Mouse (Mus musculus): ENCODE data around the gene Hdac8. TPM values are rescaled to one million over a fixed set of nuclear protein-coding genes. Genes with fewer than 3 reads are reported as not detected.
A peak's percentile ranks its signal among the peaks of the same experiment; 100 is the strongest.

Gene Hdac8
- total RNA-seq (2012; rRNA removed) (8.8 and 10.0 TPM in 2 replicates), polyA plus RNA-seq (2012; ENCODE audit: insufficient read depth in 1 of 2, insufficient read length in 2 of 2, low read depth in 1 of 2, low replicate concordance in 2 of 2, missing spikeins in 1 of 2) (10 to 100 TPM in 1 of 2 experiments, not detected in 1; 11.8 TPM)

- Histone ChIP-seq H3K4me3 (ENCODE audit: control insufficient read depth in 1 of 2, insufficient read depth in 1 of 2, low read depth in 2 of 2, low read length in 2 of 2) (peak within 1 kb of the TSS; percentile 80 to 99), H3K9ac (ENCODE audit: control insufficient read depth, low read depth, low read length, poor library complexity, severe bottlenecking) (peak within 1 kb of the TSS; percentile 93), H3K9me3 (replicated peaks; ENCODE audit: insufficient read depth, low read length) (no peaks in the 10 kb centered on the region), H3K79me2 (ENCODE audit: control insufficient read depth, insufficient read depth, low read length, poor library complexity) (peaks cover 5% of the 10 kb centered on the region), H3K4me1 (ENCODE audit: control insufficient read depth in 1 of 2, insufficient read depth in 2 of 2, low read length in 2 of 2) (peaks cover 2 to 8% of the 10 kb centered on the region in 2 experiments; a peak in 2 of 4 replicates), H3K36me3 (ENCODE audit: control insufficient read depth in 1 of 2, insufficient read depth in 2 of 2, low read length in 2 of 2) (peaks cover 0 to 7% of the 10 kb centered on the region in 2 experiments; a peak in 1 of 4 replicates), H3K27ac (ENCODE audit: control insufficient read depth, low read depth, low read length) (peak within 1 kb of the TSS; percentile 41), H3K27me3 (ENCODE audit: control insufficient read depth in 1 of 2, insufficient read depth in 2 of 2, low read length in 2 of 2) (no peaks in the 10 kb centered on the region)
- TF ChIP-seq SMC3 (IDR thresholded peaks at IDR 0.05; ENCODE audit: low read depth, low read length), result no peak
- TF ChIP-seq BHLHE40 (IDR thresholded peaks at IDR 0.05; ENCODE audit: borderline replicate concordance, low read depth, low read length), result no peak
- no peak for TF ChIP-seq EP300 (IDR thresholded peaks at IDR 0.05; ENCODE audit: low read depth in 1 of 2, low read length in 2 of 2)
- TF ChIP-seq NELFE (IDR thresholded peaks at IDR 0.05; ENCODE audit: low read depth, low read length), result peak; percentile 39
- TF ChIP-seq HCFC1 (IDR thresholded peaks at IDR 0.05; ENCODE audit: low read depth, low read length), result peak; percentile 99
- peak; percentile 77 for TF ChIP-seq KAT2A (conservative IDR thresholded peaks at IDR 0.05; ENCODE audit: low read depth, low read length)
- TF ChIP-seq ELF1 (IDR thresholded peaks at IDR 0.05; ENCODE audit: low read depth, low read length), result 0 out of 2 replicates have a peak, but pooled peaks have one; percentile 18
- TF ChIP-seq MYB (IDR thresholded peaks at IDR 0.05; ENCODE audit: low read depth, low read length), result no peak
- TF ChIP-seq MYC (IDR thresholded peaks at IDR 0.05; ENCODE audit: low read depth, low read length), result no peak
- 0 out of 2 replicates have a peak, but pooled peaks have one; percentile 6 for TF ChIP-seq ETS1 (IDR thresholded peaks at IDR 0.05; ENCODE audit: low read depth, low read length)
- TF ChIP-seq SIN3A (IDR thresholded peaks at IDR 0.05; ENCODE audit: low read length), result peak; percentile 88
- TF ChIP-seq ZNF384 (IDR thresholded peaks at IDR 0.05; ENCODE audit: low read depth, low read length), result 0 out of 2 replicates have a peak, but pooled peaks have one; percentile 21
- no peak for TF ChIP-seq MAX (IDR thresholded peaks at IDR 0.05; ENCODE audit: low read length)
- DNase-seq (ENCODE audit: low read depth, low spot score), result peak; percentile 83
These were observed at the start of gene Hdac8 for GRCm38 (mm10) chrX:102504644-102505481. TSS of gene Hdac8 (minus strand) at chrX:102505359.

- H3K27ac ChIP-seq (ENCODE audit: control insufficient read depth, low read depth, low read length), result no peak overlapping the region
- DNase-seq (ENCODE audit: low read depth, low spot score), result no peak
- no peak overlapping the region for H3K4me3 ChIP-seq (ENCODE audit: control insufficient read depth in 1 of 2, insufficient read depth in 1 of 2, low read depth in 2 of 2, low read length in 2 of 2)
- H3K4me1 ChIP-seq (ENCODE audit: control insufficient read depth in 1 of 2, insufficient read depth in 2 of 2, low read length in 2 of 2), result peaks cover 2 to 3% of the 10 kb centered on the region in 2 experiments; a peak in 2 of 4 replicates
- H3K36me3 ChIP-seq (ENCODE audit: control insufficient read depth in 1 of 2, insufficient read depth in 2 of 2, low read length in 2 of 2), result peaks cover 0 to 6% of the 10 kb centered on the region in 2 experiments; a peak in 1 of 4 replicates
- peaks cover 5% of the 10 kb centered on the region for H3K79me2 ChIP-seq (ENCODE audit: control insufficient read depth, insufficient read depth, low read length, poor library complexity)
- no peaks in the 10 kb centered on the region for H3K9me3 ChIP-seq (replicated peaks; ENCODE audit: insufficient read depth, low read length)
- H3K9ac ChIP-seq (ENCODE audit: control insufficient read depth, low read depth, low read length, poor library complexity, severe bottlenecking), result no peak overlapping the region
- no peak for TF ChIP-seq MAFK (IDR thresholded peaks at IDR 0.05; ENCODE audit: borderline replicate concordance, low read depth, low read length)
- no peak for TF ChIP-seq RCOR1 (IDR thresholded peaks at IDR 0.05; ENCODE audit: low read depth, low read length)
- no peak for TF ChIP-seq POLR2AphosphoS2 (IDR thresholded peaks at IDR 0.05; ENCODE audit: low read length)
- TF ChIP-seq E2F4 (IDR thresholded peaks at IDR 0.05; ENCODE audit: borderline replicate concordance, low read depth, low read length), result no peak
- TF ChIP-seq BHLHE40 (IDR thresholded peaks at IDR 0.05; ENCODE audit: borderline replicate concordance, low read depth, low read length), result no peak
- no peak for TF ChIP-seq GATA1 (IDR thresholded peaks at IDR 0.05; ENCODE audit: low read depth, low read length)
- TF ChIP-seq MEF2A (IDR thresholded peaks at IDR 0.05; ENCODE audit: extremely low read depth, insufficient replicate concordance, low read depth, low read length, poor library complexity, severe bottlenecking), result no peak
- no peak for TF ChIP-seq POLR2AphosphoS5 (IDR thresholded peaks at IDR 0.05; ENCODE audit: borderline replicate concordance, low read depth, low read length)
- TF ChIP-seq HCFC1 (IDR thresholded peaks at IDR 0.05; ENCODE audit: low read depth, low read length), result no peak
- TF ChIP-seq JUND (IDR thresholded peaks at IDR 0.05; ENCODE audit: low read depth, low read length), result no peak
- H3K27me3 ChIP-seq (ENCODE audit: control insufficient read depth in 1 of 2, insufficient read depth in 2 of 2, low read length in 2 of 2), result no peaks in the 10 kb centered on the region
These were observed 4.0 kb upstream of the Hdac8 start for GRCm38 (mm10) chrX:102509205-102509604.

Data from MEL (cell line).